Mouse (Mus musculus): Measurements from ENCODE around the gene Dtd1. TPM values are rescaled to one million over a fixed set of nuclear protein-coding genes. Genes with fewer than 3 reads are reported as not detected.

Dtd1 gene
- polyA plus RNA-seq, 1 experiment from 2014 or later, result 80.8 TPM

DNA sequence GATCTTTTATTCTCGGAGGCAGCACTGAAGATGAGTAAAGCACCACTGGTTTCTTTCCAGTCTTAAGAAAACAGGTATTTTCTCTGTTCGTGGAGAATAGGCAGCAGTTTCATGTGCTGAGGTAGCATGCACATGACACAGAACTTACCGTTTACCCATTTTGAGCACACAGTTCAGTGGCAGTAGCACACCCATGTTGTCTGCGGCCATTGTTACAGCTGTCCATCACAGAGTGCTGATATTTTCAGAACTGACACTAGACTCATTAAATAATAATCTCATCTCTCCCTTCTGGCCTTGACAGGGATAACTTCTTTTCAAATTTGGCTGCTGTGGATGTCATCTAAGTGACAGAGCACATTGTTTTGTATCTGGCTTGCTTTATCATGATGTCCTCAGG, 47.5 kb downstream of the Dtd1 start:
- H3K27me3 ChIP-seq, result no peaks in the 10 kb centered on the region
- no peak overlapping the region for H3K4me2 ChIP-seq (replicated peaks)
- no peak overlapping the region for H3K4me3 ChIP-seq (replicated peaks)
- H3K36me3 ChIP-seq, result no peaks in the 10 kb centered on the region
- 70% methylated on average over 4 of the region's 4 CpGs for WGBS
- 0 out of 2 replicates have a peak, but pooled peaks have one; percentile 48 for ATAC-seq
- H3K27ac ChIP-seq, result no peak overlapping the region
- no peak overlapping the region for H3K9ac ChIP-seq (replicated peaks)
- H3K9me3 ChIP-seq, result no peaks in the 10 kb centered on the region
- peaks cover 7% of the 10 kb centered on the region; the same call in 1 of the 2 replicates for H3K4me1 ChIP-seq (replicated peaks)

DNA sequence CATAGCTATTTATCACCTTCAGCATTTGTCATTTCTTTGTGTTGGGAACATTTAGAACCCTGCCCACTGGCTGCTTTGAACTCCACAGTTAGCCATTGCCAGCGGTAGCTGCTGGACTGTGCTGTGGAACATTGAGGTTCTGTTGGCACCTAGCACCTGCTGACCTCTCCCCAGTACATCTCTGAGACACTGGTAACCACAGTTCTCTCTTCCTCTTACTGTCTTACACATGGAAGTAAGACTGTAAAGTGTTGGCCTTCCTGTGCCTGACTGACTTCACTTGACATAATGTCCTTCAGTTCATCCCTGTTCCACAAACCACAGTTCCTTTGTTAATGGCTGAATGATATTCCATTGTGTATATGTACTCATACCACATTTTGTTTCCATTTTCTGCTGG, 50.3 kb downstream of the Dtd1 start:
- ATAC-seq, result no peak
- no peak overlapping the region for H3K9ac ChIP-seq (replicated peaks)
- no peak overlapping the region for H3K4me2 ChIP-seq (replicated peaks)
- no peaks in the 10 kb centered on the region for H3K9me3 ChIP-seq
- 91% methylated on average over 1 of the region's 1 CpGs for WGBS
- H3K4me1 ChIP-seq (replicated peaks), result peaks cover 7% of the 10 kb centered on the region; the same call in 1 of the 2 replicates
- no peak overlapping the region for H3K4me3 ChIP-seq (replicated peaks)
- no peak overlapping the region for H3K27ac ChIP-seq
- H3K36me3 ChIP-seq, result no peaks in the 10 kb centered on the region
- H3K27me3 ChIP-seq, result no peaks in the 10 kb centered on the region

DNA sequence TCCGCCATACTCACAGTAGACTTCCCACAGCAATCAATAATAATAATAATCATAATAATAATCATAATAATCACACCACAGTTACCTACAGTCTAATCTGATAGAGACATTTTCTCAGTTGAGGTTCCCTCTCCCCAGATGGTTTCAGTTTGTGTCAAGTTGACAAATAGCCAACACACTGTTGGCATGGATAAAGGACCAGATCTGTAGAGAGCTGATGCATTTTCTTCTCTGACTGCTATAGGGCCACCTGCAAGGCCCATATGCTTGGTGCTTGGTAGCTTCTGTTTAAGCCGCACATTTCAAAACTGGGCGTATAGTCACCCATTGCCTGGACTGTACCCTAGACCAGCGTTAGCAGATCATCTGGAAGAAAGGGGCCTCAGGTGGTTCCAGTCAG, 53.1 kb downstream of the Dtd1 start:
- no peaks in the 10 kb centered on the region for H3K4me1 ChIP-seq (replicated peaks)
- no peak overlapping the region for H3K27ac ChIP-seq
- no peaks in the 10 kb centered on the region for H3K36me3 ChIP-seq
- no peaks in the 10 kb centered on the region for H3K9me3 ChIP-seq
- no peak for ATAC-seq
- H3K4me3 ChIP-seq (replicated peaks), result no peak overlapping the region
- no peak overlapping the region for H3K4me2 ChIP-seq (replicated peaks)
- H3K27me3 ChIP-seq, result no peaks in the 10 kb centered on the region
- WGBS, result 96% methylated on average over 4 of the region's 4 CpGs
- no peak overlapping the region for H3K9ac ChIP-seq (replicated peaks)

DNA sequence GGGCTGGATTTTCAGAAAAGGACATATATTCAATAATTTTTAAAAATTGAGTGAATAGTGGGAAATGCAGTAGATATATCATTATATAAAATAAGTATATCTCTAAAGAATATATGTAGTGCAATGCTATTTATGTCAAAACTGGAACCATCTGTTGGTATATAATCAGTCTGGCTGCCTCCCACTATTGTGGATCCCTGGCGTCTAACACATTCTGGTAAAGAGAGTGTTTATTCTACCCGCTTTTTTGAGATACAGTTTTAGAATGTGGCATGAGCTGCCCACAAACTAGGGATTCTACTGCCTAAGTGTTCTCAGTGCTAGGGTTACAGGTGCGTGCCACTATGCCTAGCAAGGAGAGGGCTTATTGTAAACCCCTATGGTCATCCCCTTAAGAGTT, 55.6 kb downstream of the Dtd1 start:
- H3K9me3 ChIP-seq, result no peaks in the 10 kb centered on the region
- H3K36me3 ChIP-seq, result no peaks in the 10 kb centered on the region
- H3K4me3 ChIP-seq (replicated peaks), result no peak overlapping the region
- no peak overlapping the region for H3K9ac ChIP-seq (replicated peaks)
- WGBS, result 92% methylated on average over 3 of the region's 3 CpGs
- no peaks in the 10 kb centered on the region for H3K4me1 ChIP-seq (replicated peaks)
- no peak overlapping the region for H3K27ac ChIP-seq
- no peaks in the 10 kb centered on the region for H3K27me3 ChIP-seq
- ATAC-seq, result no peak
- no peak overlapping the region for H3K4me2 ChIP-seq (replicated peaks)

DNA sequence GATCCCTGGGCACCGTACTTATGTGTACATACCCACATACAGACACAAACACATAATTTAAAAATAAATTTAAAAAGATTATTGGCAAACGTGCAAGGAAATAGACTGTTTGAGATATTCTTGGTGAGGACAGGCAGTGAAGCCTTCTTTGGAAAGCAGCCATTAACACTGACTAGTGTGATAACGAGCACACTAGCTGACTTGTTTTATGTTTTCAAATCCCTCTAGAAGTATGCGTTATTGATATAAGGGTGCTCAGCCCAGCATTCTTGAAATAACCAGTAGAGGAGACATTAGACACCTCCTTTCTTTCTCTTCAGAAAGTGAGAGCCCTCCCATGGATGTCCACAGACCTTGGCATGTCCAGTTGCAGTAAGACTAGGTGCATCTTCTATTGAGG, 68.8 kb downstream of the Dtd1 start:
- no peak overlapping the region for H3K4me3 ChIP-seq (replicated peaks)
- no peaks in the 10 kb centered on the region for H3K27me3 ChIP-seq
- whole genome bisulfite sequencing, result 96% methylated on average over 4 of the region's 4 CpGs
- H3K4me1 ChIP-seq (replicated peaks), result no peaks in the 10 kb centered on the region
- no peaks in the 10 kb centered on the region; the same call in 1 of the 2 replicates for H3K9me3 ChIP-seq
- ATAC-seq, result no peak
- H3K4me2 ChIP-seq (replicated peaks), result no peak overlapping the region
- H3K9ac ChIP-seq (replicated peaks), result no peak overlapping the region
- H3K36me3 ChIP-seq, result no peaks in the 10 kb centered on the region
- H3K27ac ChIP-seq, result no peak overlapping the region

DNA sequence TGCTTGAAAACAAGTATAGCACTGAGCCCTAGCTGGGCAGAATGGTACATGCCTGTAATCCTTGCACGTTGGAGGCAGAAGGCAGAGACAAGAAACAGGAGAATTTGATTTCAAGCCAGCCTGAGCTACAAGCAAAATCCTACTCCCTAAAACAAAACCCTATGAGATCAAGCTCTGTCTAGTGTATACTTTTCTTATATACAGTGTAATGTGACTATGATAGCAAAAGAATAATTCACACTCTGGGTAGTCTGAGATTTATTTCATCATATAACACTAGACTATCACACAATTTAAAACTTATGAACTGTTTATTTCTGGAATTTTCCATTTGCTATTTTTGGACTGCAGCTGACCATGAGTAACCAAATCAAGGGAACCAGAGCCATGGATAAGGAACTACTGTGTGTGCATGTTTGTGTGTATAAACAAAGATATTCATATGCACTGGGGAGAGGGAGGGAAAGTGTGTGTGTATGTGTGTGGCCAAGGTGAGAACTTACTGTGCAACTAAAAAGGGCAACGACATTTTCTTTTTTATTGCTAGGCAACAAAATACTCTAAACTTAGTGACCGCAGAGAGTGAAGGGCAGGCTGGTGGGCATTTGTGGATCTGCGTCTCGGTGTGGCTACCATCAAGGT, 70.7 kb downstream of the Dtd1 start:
- H3K4me3 ChIP-seq (replicated peaks), result no peak overlapping the region
- no peak overlapping the region for H3K9ac ChIP-seq (replicated peaks)
- no peaks in the 10 kb centered on the region for H3K27me3 ChIP-seq
- H3K9me3 ChIP-seq, result no peaks in the 10 kb centered on the region; the same call in 1 of the 2 replicates
- whole genome bisulfite sequencing, result 93% methylated on average over 5 of the region's 5 CpGs
- ATAC-seq, result no peak
- H3K36me3 ChIP-seq, result no peaks in the 10 kb centered on the region
- no peak overlapping the region for H3K27ac ChIP-seq
- no peak overlapping the region for H3K4me2 ChIP-seq (replicated peaks)
- H3K4me1 ChIP-seq (replicated peaks), result no peaks in the 10 kb centered on the region

DNA sequence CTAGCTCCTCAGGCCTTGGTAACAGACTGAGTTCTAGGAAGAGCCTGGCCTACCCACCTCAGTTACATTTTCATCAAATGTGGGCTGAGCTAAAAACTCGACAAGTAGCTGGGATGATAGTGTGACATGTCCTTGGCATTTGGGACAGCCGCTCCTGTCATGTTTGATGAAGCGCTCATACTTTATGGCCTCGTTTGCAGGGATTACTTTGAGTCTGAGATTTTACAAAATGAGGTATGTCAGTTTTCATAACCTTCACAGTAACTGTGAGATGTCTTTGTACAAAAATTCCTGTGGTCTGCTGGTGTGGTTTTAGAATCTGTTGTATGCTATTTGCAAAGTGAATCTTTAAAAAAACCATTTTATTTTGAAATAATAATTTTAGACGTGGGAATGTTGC, 72.7 kb downstream of the Dtd1 start:
- WGBS, result 86% methylated on average over 5 of the region's 5 CpGs
- Histone ChIP-seq H3K27ac (no peak overlapping the region), H3K4me1 (replicated peaks) (peaks cover 9% of the 10 kb centered on the region), H3K9me3 (no peaks in the 10 kb centered on the region; the same call in 1 of the 2 replicates), H3K36me3 (no peaks in the 10 kb centered on the region), H3K4me2 (replicated peaks) (no peak overlapping the region), H3K27me3 (no peaks in the 10 kb centered on the region), H3K4me3 (replicated peaks) (no peak overlapping the region), H3K9ac (replicated peaks) (no peak overlapping the region)
- ATAC-seq, result no peak

DNA sequence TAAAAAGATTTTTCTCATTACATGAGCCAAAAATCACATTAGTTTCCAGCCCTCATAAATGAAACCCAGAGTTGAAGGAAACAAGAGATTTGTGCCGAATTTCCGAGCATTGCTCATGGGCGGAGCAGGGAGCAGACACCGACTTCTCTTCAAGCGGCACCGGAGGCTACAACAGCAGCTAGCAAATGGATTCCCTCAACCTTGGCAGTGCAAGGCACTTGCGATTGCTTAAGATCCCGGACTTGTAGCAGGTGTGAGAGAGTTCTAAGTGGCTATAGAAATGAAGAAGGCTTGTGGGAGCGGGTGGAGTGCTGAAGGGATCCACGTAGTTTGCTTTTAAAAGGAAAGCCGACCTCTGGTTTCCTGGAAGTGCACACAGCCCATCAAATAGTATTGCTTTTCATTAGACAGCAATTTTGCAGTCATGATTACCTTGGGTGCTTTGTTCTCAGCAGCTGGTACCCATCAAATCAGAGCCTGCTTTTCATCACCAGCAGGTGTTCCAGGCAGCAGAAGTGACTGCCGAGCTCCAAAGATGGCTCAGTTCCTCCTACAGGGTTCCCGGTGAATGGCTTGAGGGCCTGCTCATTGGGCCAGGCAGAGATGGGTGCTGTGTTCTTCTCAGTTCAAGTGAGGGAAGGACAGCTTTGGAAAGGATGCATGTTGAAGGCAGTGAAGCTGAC, 77.0 kb downstream of the Dtd1 start:
- WGBS, result 69% methylated on average over 13 of the region's 13 CpGs
- H3K4me2 ChIP-seq (replicated peaks), result no peak overlapping the region
- no peak overlapping the region for H3K4me3 ChIP-seq (replicated peaks)
- H3K27ac ChIP-seq, result peak overlapping the region; percentile 44; the same call in 1 of the 2 replicates
- no peaks in the 10 kb centered on the region; the same call in 1 of the 2 replicates for H3K9me3 ChIP-seq
- ATAC-seq, result peak; percentile 18; the same call in 1 of the 2 replicates
- peaks cover 10% of the 10 kb centered on the region for H3K4me1 ChIP-seq (replicated peaks)
- no peaks in the 10 kb centered on the region for H3K27me3 ChIP-seq
- H3K36me3 ChIP-seq, result no peaks in the 10 kb centered on the region
- H3K9ac ChIP-seq (replicated peaks), result no peak overlapping the region

DNA sequence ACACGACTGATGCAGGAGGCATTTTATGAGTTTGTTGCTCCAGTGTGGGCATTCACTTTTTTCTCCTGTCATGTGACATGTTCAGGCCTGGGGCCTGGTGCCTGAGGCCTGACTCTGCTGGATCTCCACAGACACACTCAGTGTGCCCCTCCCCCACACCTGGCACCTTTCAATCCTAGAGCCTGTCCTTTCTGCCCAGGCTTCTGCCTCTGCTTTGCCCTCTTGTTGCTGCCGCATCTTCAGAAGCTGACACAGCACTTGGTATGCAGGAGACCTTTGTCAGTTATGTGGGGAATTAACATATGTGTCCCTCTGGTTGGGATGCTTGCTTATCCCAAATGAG, 77.5 kb downstream of the Dtd1 start:
- Histone ChIP-seq H3K27ac (peak overlapping the region; percentile 44; the same call in 1 of the 2 replicates), H3K27me3 (no peaks in the 10 kb centered on the region), H3K4me3 (replicated peaks) (no peak overlapping the region), H3K9ac (replicated peaks) (no peak overlapping the region), H3K4me1 (replicated peaks) (peaks cover 10% of the 10 kb centered on the region), H3K4me2 (replicated peaks) (no peak overlapping the region), H3K9me3 (no peaks in the 10 kb centered on the region), H3K36me3 (no peaks in the 10 kb centered on the region)
- WGBS, result 59% methylated on average over 2 of the region's 2 CpGs
- ATAC-seq, result peak; percentile 22; the same call in 1 of the 2 replicates

DNA sequence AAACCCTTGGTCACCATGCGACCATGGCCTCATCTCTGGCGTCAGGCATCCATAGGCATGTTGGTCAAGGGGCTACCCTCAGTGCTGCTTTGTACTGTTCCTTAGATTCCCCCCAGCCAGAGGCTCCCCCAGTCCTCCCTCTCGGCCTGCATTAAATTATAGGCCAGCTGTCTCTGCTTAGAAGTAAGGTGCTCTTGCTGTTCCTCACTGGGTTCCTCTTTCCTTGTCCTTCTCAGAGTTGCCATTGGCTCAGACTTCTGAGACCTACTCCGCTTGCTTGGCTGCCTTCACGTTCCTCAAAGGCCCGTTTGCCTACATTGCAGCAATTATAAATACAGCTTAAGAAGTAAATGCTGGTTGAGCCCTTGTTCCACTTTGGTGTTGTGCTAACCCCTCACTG, 79.1 kb downstream of the Dtd1 start:
- WGBS, result 78% methylated on average over 6 of the region's 6 CpGs
- Histone ChIP-seq H3K9me3 (no peaks in the 10 kb centered on the region), H3K27ac (peak overlapping the region; percentile 35; the same call in 1 of the 2 replicates), H3K9ac (replicated peaks) (no peak overlapping the region), H3K4me3 (replicated peaks) (no peak overlapping the region), H3K4me2 (replicated peaks) (no peak overlapping the region), H3K4me1 (replicated peaks) (peaks cover 10% of the 10 kb centered on the region), H3K27me3 (no peaks in the 10 kb centered on the region), H3K36me3 (no peaks in the 10 kb centered on the region)
- ATAC-seq, result peak; percentile 35; the same call in 1 of the 2 replicates

DNA sequence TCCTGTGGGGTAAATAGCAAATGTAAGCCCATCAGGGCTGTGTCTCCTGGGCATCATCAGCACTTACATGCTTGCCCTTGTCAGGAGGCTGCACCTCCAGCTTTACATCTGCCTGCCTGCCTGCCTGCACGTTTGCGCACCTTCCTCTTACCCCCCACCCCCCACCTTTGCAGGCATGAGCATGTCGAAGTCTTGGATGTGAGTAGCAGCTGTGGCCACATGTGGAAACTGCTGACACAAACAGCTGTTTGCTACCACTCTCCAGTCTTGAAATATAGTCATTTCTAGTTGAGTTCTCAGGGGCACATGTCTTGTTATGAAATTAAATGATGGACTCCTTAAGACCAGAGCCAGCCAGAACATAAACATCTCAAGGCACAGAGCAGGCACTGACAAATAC, 79.7 kb downstream of the Dtd1 start:
- no peak overlapping the region for H3K27ac ChIP-seq
- no peaks in the 10 kb centered on the region for H3K9me3 ChIP-seq
- no peak overlapping the region for H3K4me2 ChIP-seq (replicated peaks)
- H3K4me1 ChIP-seq (replicated peaks), result peaks cover 10% of the 10 kb centered on the region
- no peak for ATAC-seq
- no peaks in the 10 kb centered on the region for H3K36me3 ChIP-seq
- no peak overlapping the region for H3K9ac ChIP-seq (replicated peaks)
- H3K4me3 ChIP-seq (replicated peaks), result no peak overlapping the region
- H3K27me3 ChIP-seq, result no peaks in the 10 kb centered on the region
- WGBS, result 70% methylated on average over 3 of the region's 3 CpGs

DNA sequence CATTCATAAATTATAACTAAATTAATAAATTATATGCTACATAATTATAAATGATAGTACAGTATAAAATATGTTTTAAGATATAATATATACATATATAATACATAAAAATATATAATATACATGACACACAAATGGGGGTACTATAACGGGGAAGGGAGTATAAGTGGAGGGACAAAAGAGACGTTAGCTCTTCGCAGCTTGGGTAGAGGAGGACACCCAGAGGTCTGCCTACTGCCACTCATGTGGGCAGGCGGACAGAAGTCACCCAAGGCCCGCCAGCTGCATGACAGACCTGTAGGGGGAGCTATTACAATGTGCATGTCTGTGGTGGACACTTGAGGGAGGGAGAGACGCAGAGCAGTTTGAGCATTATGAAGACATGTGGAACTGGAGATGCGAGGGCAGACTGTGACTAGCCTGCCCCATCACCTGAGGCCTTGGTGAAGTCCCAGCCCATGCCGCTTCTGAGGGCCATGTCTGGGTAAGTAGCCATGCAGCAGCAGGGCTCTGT, 92.6 kb downstream of the Dtd1 start:
- no peak overlapping the region for H3K4me3 ChIP-seq (replicated peaks)
- WGBS, result 80% methylated on average over 8 of the region's 8 CpGs
- no peak overlapping the region for H3K4me2 ChIP-seq (replicated peaks)
- ATAC-seq, result 0 out of 2 replicates have a peak, but pooled peaks have one; percentile 24
- H3K36me3 ChIP-seq, result no peaks in the 10 kb centered on the region
- no peaks in the 10 kb centered on the region for H3K4me1 ChIP-seq (replicated peaks)
- no peaks in the 10 kb centered on the region for H3K27me3 ChIP-seq
- H3K9me3 ChIP-seq, result no peaks in the 10 kb centered on the region
- H3K9ac ChIP-seq (replicated peaks), result no peak overlapping the region
- H3K27ac ChIP-seq, result no peak overlapping the region
